Mouse (Mus musculus): Measurements from ENCODE around the gene Fam206a. TPM values are rescaled to one million over a fixed set of nuclear protein-coding genes. Genes with fewer than 3 reads are reported as not detected.

The Fam206a gene
- polyA plus RNA-seq, 1 experiment from 2014 or later = 12.1 TPM

DNA sequence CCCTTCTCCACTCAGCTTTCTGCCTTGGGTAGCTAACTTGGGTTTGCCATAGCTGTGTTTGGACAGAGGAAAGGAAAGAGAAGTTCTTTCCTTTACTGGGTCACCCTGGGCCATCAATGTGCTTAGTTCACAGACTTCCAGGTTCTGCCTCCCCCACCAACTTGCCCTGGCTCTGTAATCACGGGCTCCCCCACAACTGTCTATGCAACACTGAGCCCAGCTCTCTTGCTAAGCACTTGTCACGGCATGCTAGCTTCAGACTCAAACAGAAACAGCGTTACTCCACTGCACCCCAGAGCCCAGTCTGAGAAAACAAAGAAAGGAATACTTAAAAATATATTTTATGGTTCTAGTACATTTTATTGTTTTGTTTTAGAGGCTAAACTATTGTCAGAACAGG, 26.8 kb downstream of the Fam206a start:
- 83% methylated on average over 3 of the region's 3 CpGs for WGBS
- Histone ChIP-seq H3K9ac (ENCODE audit: low read length) (no peak overlapping the region), H3K36me3 (ENCODE audit: control insufficient read depth, insufficient read depth, low read length) (peaks cover 50% of the 10 kb centered on the region), H3K27me3 (ENCODE audit: control insufficient read depth, insufficient read depth, low read length) (no peaks in the 10 kb centered on the region), H3K4me1 (ENCODE audit: control insufficient read depth in 2 of 2, insufficient read depth in 2 of 2, low read length in 2 of 2) (peaks cover 3% of the 10 kb centered on the region in 2 experiments; a peak in 1 of 4 replicates), H3K9me3 (ENCODE audit: control insufficient read depth, low read length) (no peaks in the 10 kb centered on the region), H3K4me2 (ENCODE audit: low read length) (no peak overlapping the region), H3K27ac (replicated peaks in 1 of 2; ENCODE audit: control insufficient read depth in 1 of 2, insufficient read depth in 1 of 2, low read depth in 2 of 2, low read length in 2 of 2) (no peak overlapping the region), H3K4me3 (ENCODE audit: control insufficient read depth in 1 of 2, insufficient read depth in 1 of 2, low read depth in 1 of 2, low read length in 2 of 2) (no peak overlapping the region)
- no peak; the same call in 1 of the 2 replicates for ATAC-seq (ENCODE audit: insufficient number of reproducible peaks, insufficient read depth, low FRiP score, low read depth)

- Histone ChIP-seq H3K27ac (replicated peaks in 1 of 2; ENCODE audit: control insufficient read depth in 1 of 2, insufficient read depth in 1 of 2, low read depth in 2 of 2, low read length in 2 of 2) (no peak overlapping the region), H3K9ac (ENCODE audit: low read length) (no peak overlapping the region), H3K36me3 (ENCODE audit: control insufficient read depth, insufficient read depth, low read length) (peaks cover 54% of the 10 kb centered on the region), H3K27me3 (ENCODE audit: control insufficient read depth, insufficient read depth, low read length) (no peaks in the 10 kb centered on the region), H3K4me3 (ENCODE audit: control insufficient read depth in 1 of 2, insufficient read depth in 1 of 2, low read depth in 1 of 2, low read length in 2 of 2) (no peak overlapping the region), H3K4me1 (ENCODE audit: control insufficient read depth in 2 of 2, insufficient read depth in 2 of 2, low read length in 2 of 2) (peaks cover 3% of the 10 kb centered on the region in 2 experiments; a peak in 1 of 4 replicates), H3K4me2 (ENCODE audit: low read length) (no peak overlapping the region), H3K9me3 (ENCODE audit: control insufficient read depth, low read length) (no peaks in the 10 kb centered on the region)
- WGBS = 59% methylated on average over 7 of the region's 7 CpGs
- ATAC-seq (ENCODE audit: insufficient number of reproducible peaks, insufficient read depth, low FRiP score, low read depth) = no peak
Measured at GRCm38 (mm10) chr4:56829511-56829921, 27.4 kb downstream of the Fam206a start.

GRCm38 (mm10) chr4:56831013-56831609, 29.0 kb downstream of the Fam206a start:
- Histone ChIP-seq H3K4me1 (ENCODE audit: control insufficient read depth in 2 of 2, insufficient read depth in 2 of 2, low read length in 2 of 2) (peaks cover 3% of the 10 kb centered on the region in 2 experiments; a peak in 1 of 4 replicates), H3K9me3 (ENCODE audit: control insufficient read depth, low read length) (no peaks in the 10 kb centered on the region), H3K4me2 (ENCODE audit: low read length) (0 out of 2 replicates have a peak overlapping the region, but pooled peaks have one; percentile 1), H3K27ac (replicated peaks in 1 of 2; ENCODE audit: control insufficient read depth in 1 of 2, insufficient read depth in 1 of 2, low read depth in 2 of 2, low read length in 2 of 2) (peak overlapping the region; percentile 48 to 57; a peak in 3 of 4 replicates), H3K4me3 (ENCODE audit: control insufficient read depth in 1 of 2, insufficient read depth in 1 of 2, low read depth in 1 of 2, low read length in 2 of 2) (no peak overlapping the region), H3K36me3 (ENCODE audit: control insufficient read depth, insufficient read depth, low read length) (peaks cover 62% of the 10 kb centered on the region), H3K27me3 (ENCODE audit: control insufficient read depth, insufficient read depth, low read length) (no peaks in the 10 kb centered on the region), H3K9ac (ENCODE audit: low read length) (no peak overlapping the region)
- ATAC-seq (ENCODE audit: insufficient number of reproducible peaks, insufficient read depth, low FRiP score, low read depth) = peak; percentile 22; the same call in 1 of the 2 replicates
- whole genome bisulfite sequencing = 54% methylated on average over 13 of the region's 13 CpGs

- H3K4me1 ChIP-seq (ENCODE audit: control insufficient read depth in 2 of 2, insufficient read depth in 2 of 2, low read length in 2 of 2) = peaks cover 3% of the 10 kb centered on the region in 2 experiments; a peak in 1 of 4 replicates
- H3K27me3 ChIP-seq (ENCODE audit: control insufficient read depth, insufficient read depth, low read length) = no peaks in the 10 kb centered on the region
- H3K27ac ChIP-seq (replicated peaks in 1 of 2; ENCODE audit: control insufficient read depth in 1 of 2, insufficient read depth in 1 of 2, low read depth in 2 of 2, low read length in 2 of 2) = no peak overlapping the region; a peak in 1 of 4 replicates
- WGBS = 56% methylated on average over 7 of the region's 7 CpGs
- H3K4me3 ChIP-seq (ENCODE audit: control insufficient read depth in 1 of 2, insufficient read depth in 1 of 2, low read depth in 1 of 2, low read length in 2 of 2) = no peak overlapping the region
- ATAC-seq (ENCODE audit: insufficient number of reproducible peaks, insufficient read depth, low FRiP score, low read depth) = no peak
- H3K36me3 ChIP-seq (ENCODE audit: control insufficient read depth, insufficient read depth, low read length) = peaks cover 61% of the 10 kb centered on the region
- no peaks in the 10 kb centered on the region for H3K9me3 ChIP-seq (ENCODE audit: control insufficient read depth, low read length)
- H3K4me2 ChIP-seq (ENCODE audit: low read length) = no peak overlapping the region
- no peak overlapping the region for H3K9ac ChIP-seq (ENCODE audit: low read length)
Measured at GRCm38 (mm10) chr4:56831998-56832397, 29.9 kb downstream of the Fam206a start.

DNA sequence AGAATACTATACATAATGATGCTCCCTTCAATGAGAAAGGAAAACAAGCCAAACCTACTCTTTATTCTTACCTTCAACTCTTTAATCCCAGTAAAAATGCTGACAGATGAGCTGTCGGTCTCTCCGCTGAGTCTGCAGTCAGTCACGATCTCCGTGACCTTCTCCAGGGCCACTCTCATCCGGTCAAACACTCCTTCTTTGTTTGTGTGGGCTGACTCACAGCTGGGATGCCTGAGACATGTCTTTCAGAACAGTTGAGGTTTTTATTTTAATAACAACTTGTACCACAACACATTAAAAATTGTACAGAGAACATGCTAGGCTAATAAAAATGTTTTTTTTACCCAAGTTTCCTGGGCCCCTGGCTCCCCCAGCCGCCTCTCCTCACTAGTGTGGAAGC, 35.5 kb downstream of the Fam206a start:
- no peaks in the 10 kb centered on the region for H3K9me3 ChIP-seq (ENCODE audit: control insufficient read depth, low read length)
- H3K27ac ChIP-seq (replicated peaks in 1 of 2; ENCODE audit: control insufficient read depth in 1 of 2, insufficient read depth in 1 of 2, low read depth in 2 of 2, low read length in 2 of 2) = no peak overlapping the region
- WGBS = 60% methylated on average over 6 of the region's 6 CpGs
- H3K36me3 ChIP-seq (ENCODE audit: control insufficient read depth, insufficient read depth, low read length) = peaks cover 63% of the 10 kb centered on the region
- H3K4me1 ChIP-seq (ENCODE audit: control insufficient read depth in 2 of 2, insufficient read depth in 2 of 2, low read length in 2 of 2) = 0 out of 4 replicates have a peak, but pooled peaks cover 0 to 2% of the 10 kb centered on the region in 2 experiments
- no peak overlapping the region for H3K4me2 ChIP-seq (ENCODE audit: low read length)
- no peak overlapping the region for H3K4me3 ChIP-seq (ENCODE audit: control insufficient read depth in 1 of 2, insufficient read depth in 1 of 2, low read depth in 1 of 2, low read length in 2 of 2)
- no peak for ATAC-seq (ENCODE audit: insufficient number of reproducible peaks, insufficient read depth, low FRiP score, low read depth)
- H3K9ac ChIP-seq (ENCODE audit: low read length) = no peak overlapping the region
- no peaks in the 10 kb centered on the region for H3K27me3 ChIP-seq (ENCODE audit: control insufficient read depth, insufficient read depth, low read length)

- ATAC-seq (ENCODE audit: insufficient number of reproducible peaks, insufficient read depth, low FRiP score, low read depth) = no peak
- no peak overlapping the region for H3K4me3 ChIP-seq (ENCODE audit: control insufficient read depth in 1 of 2, insufficient read depth in 1 of 2, low read depth in 1 of 2, low read length in 2 of 2)
- H3K27ac ChIP-seq (replicated peaks in 1 of 2; ENCODE audit: control insufficient read depth in 1 of 2, insufficient read depth in 1 of 2, low read depth in 2 of 2, low read length in 2 of 2) = no peak overlapping the region
- H3K27me3 ChIP-seq (ENCODE audit: control insufficient read depth, insufficient read depth, low read length) = no peaks in the 10 kb centered on the region
- 0 out of 4 replicates have a peak, but pooled peaks cover 0 to 2% of the 10 kb centered on the region in 2 experiments for H3K4me1 ChIP-seq (ENCODE audit: control insufficient read depth in 2 of 2, insufficient read depth in 2 of 2, low read length in 2 of 2)
- 68% methylated on average over 3 of the region's 3 CpGs for WGBS
- no peak overlapping the region for H3K9ac ChIP-seq (ENCODE audit: low read length)
- H3K36me3 ChIP-seq (ENCODE audit: control insufficient read depth, insufficient read depth, low read length) = peaks cover 52% of the 10 kb centered on the region
- H3K4me2 ChIP-seq (ENCODE audit: low read length) = no peak overlapping the region
- H3K9me3 ChIP-seq (ENCODE audit: control insufficient read depth, low read length) = peaks cover 4% of the 10 kb centered on the region; the same call in 1 of the 2 replicates
Measured at GRCm38 (mm10) chr4:56840297-56840696, 38.2 kb downstream of the Fam206a start.

DNA sequence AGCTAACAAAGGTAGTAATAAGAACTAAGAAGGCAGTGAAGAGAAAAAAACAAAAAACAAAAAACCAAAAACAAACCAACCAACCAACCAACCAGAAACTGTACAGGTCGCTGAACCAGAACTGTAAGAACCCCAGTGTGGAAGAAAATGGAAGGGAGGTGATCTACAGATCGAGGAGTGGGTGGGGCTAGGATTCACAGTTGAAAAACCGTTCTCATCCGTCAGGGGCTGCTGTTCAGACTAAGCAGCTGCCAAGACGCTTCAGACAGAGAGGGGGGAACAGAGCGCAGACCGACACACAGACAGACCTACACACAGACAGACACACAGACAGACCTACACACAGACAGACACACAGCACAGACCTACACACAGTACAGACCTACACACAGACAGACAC, 40.4 kb downstream of the Fam206a start:
- Histone ChIP-seq H3K27ac (replicated peaks in 1 of 2; ENCODE audit: control insufficient read depth in 1 of 2, insufficient read depth in 1 of 2, low read depth in 2 of 2, low read length in 2 of 2) (peak overlapping the region; percentile 46 to 69; a peak in 3 of 4 replicates), H3K9me3 (ENCODE audit: control insufficient read depth, low read length) (peaks cover 4% of the 10 kb centered on the region; the same call in 1 of the 2 replicates), H3K27me3 (ENCODE audit: control insufficient read depth, insufficient read depth, low read length) (no peaks in the 10 kb centered on the region), H3K4me3 (ENCODE audit: control insufficient read depth in 1 of 2, insufficient read depth in 1 of 2, low read depth in 1 of 2, low read length in 2 of 2) (no peak overlapping the region), H3K36me3 (ENCODE audit: control insufficient read depth, insufficient read depth, low read length) (peaks cover 48% of the 10 kb centered on the region), H3K9ac (ENCODE audit: low read length) (no peak overlapping the region), H3K4me2 (ENCODE audit: low read length) (no peak overlapping the region), H3K4me1 (ENCODE audit: control insufficient read depth in 2 of 2, insufficient read depth in 2 of 2, low read length in 2 of 2) (0 out of 4 replicates have a peak, but pooled peaks cover 0 to 2% of the 10 kb centered on the region in 2 experiments)
- WGBS = 68% methylated on average over 7 of the region's 7 CpGs
- ATAC-seq (ENCODE audit: insufficient number of reproducible peaks, insufficient read depth, low FRiP score, low read depth) = no peak
